Mouse (Mus musculus) CH12.LX (cell line): ENCODE measurements around the gene Atg4b.

Experiments
- CHD2 ChIP-seq: IDR thresholded peaks from 2 replicates; pipeline ENCODE4 v1.6.1; 2011; ENCODE audit warnings: low read length, improper control_type of control experiment
- CTCF ChIP-seq, 2 experiments: IDR thresholded peaks in 1 of 2; conservative IDR thresholded peaks in 1 of 2; 2 replicates each; pipeline ENCODE4 v1.5.1; 2011 to 2012; ENCODE audit warnings: low read depth in 2 of 2, low read length in 2 of 2, improper control_type of control experiment in 1 of 2, inconsistent platforms in 1 of 2, mild to moderate bottlenecking in 1 of 2, moderate library complexity in 1 of 2
- GABPA ChIP-seq: IDR thresholded peaks from 2 replicates; pipeline ENCODE4 v1.6.1; 2012; ENCODE audit warnings: low read depth, low read length, improper control_type of control experiment, inconsistent platforms; ENCODE audit not compliant: insufficient replicate concordance
- MAFK ChIP-seq: IDR thresholded peaks from 2 replicates; pipeline ENCODE4 v1.6.1; 2011; ENCODE audit warnings: low read length, improper control_type of control experiment; ENCODE audit not compliant: insufficient replicate concordance
- POLR2A ChIP-seq: IDR thresholded peaks from 2 replicates; pipeline ENCODE4 v1.6.1; 2011; ENCODE audit warnings: low read depth, mild to moderate bottlenecking, improper control_type of control experiment, low read length
- RCOR1 ChIP-seq: conservative IDR thresholded peaks from 2 replicates; pipeline ENCODE4 v1.6.1; 2012; ENCODE audit warnings: low read depth, mild to moderate bottlenecking, inconsistent platforms, low read length, improper control_type of control experiment
- UBTF ChIP-seq: IDR thresholded peaks from 2 replicates; pipeline ENCODE4 v1.6.1; 2012; ENCODE audit warnings: low read depth, mild to moderate bottlenecking, inconsistent platforms, low read length, improper control_type of control experiment, moderate library complexity
- USF1 ChIP-seq: IDR thresholded peaks from 2 replicates; pipeline ENCODE4 v1.6.1; 2014; ENCODE audit warnings: low read depth, mild to moderate bottlenecking, inconsistent platforms, low read length, improper control_type of control experiment

- no peak for TF ChIP-seq POLR2A
- peak in 1 of 2 experiments; percentile 40; a peak in 2 of 4 replicates for TF ChIP-seq CTCF (conservative IDR thresholded peaks at IDR 0.05 in 1 of 2, IDR thresholded peaks at IDR 0.05 in 1 of 2; ENCODE audit: low read depth in 2 of 2, low read length in 2 of 2)
- TF ChIP-seq USF1 = no peak
- TF ChIP-seq GABPA = no peak
- no peak for TF ChIP-seq MAFK
- TF ChIP-seq RCOR1 = no peak
- no peak for TF ChIP-seq UBTF
- no peak for TF ChIP-seq CHD2
Observed at GRCm38 (mm10) chr1:93726116-93726515, 25.2 kb upstream of the Atg4b start.
